Mouse (Mus musculus) testis, adult 2 months (tissue): Measurements from ENCODE around the gene Car7. TPM values are rescaled to one million over a fixed set of nuclear protein-coding genes. Genes with fewer than 3 reads are reported as not detected.
"Not testable (repeated sequence)": the region's sequence is repeated elsewhere in the genome, so short reads cannot be mapped to it uniquely, and the experiment has no call there.

ENCODE experiments used
- H3K27ac ChIP-seq: fragments of 200-500 bp; 2 replicates; pipeline ENCODE4 v1.5.1; 2012; ENCODE audit warnings: low read depth, low read length; ENCODE audit not compliant: control insufficient read depth, insufficient read depth
- H3K27me3 ChIP-seq: fragments of 200-500 bp; 2 replicates; pipeline ENCODE4 v1.6.1; 2012; ENCODE audit warnings: mild to moderate bottlenecking, low read length, moderate library complexity; ENCODE audit not compliant: control insufficient read depth, insufficient read depth
- H3K36me3 ChIP-seq: fragments of 200-500 bp; 2 replicates; pipeline ENCODE4 v1.6.1; 2012; ENCODE audit warnings: mild to moderate bottlenecking, low read length; ENCODE audit not compliant: control insufficient read depth, insufficient read depth
- H3K4me1 ChIP-seq: fragments of 200-500 bp; 2 replicates; pipeline ENCODE4 v1.6.1; 2012; ENCODE audit warnings: low read length; ENCODE audit not compliant: control insufficient read depth, insufficient read depth
- H3K4me3 ChIP-seq: fragments of 200-500 bp; 2 replicates; pipeline ENCODE4 v1.5.1; 2012; ENCODE audit warnings: low read depth, mild to moderate bottlenecking, low read length, moderate library complexity, mixed read lengths; ENCODE audit not compliant: control insufficient read depth
- CTCF ChIP-seq: fragments of 200-500 bp; IDR thresholded peaks from 2 replicates; pipeline ENCODE4 v1.5.1; 2012; ENCODE audit warnings: low read depth, mild to moderate bottlenecking, inconsistent platforms, low read length, moderate library complexity; ENCODE audit not compliant: control insufficient read depth, insufficient read depth, insufficient replicate concordance
- POLR2A ChIP-seq: fragments of 200-500 bp; IDR thresholded peaks from 2 replicates; pipeline ENCODE4 v1.6.1; 2012; ENCODE audit warnings: low read depth, mild to moderate bottlenecking, inconsistent platforms, low read length, moderate library complexity; ENCODE audit not compliant: control insufficient read depth
- polyA plus RNA-seq: library from polyadenylated mRNA; depleted of rRNA; stranded (reverse); fragments of >200 nt; gene quantifications from 2 replicates; pipeline ENCODE4 v1.2.3, GENCODE M21; 2012

The Car7 gene
- polyA plus RNA-seq, 1 experiment: 7.1 TPM

- no peaks in the 10 kb centered on the region for H3K27me3 ChIP-seq
- H3K36me3 ChIP-seq: no peaks in the 10 kb centered on the region
- no peak overlapping the region for H3K27ac ChIP-seq
- no peak overlapping the region for H3K4me3 ChIP-seq
- no peak for TF ChIP-seq CTCF
- TF ChIP-seq POLR2A: no peak
- peaks cover 12% of the 10 kb centered on the region for H3K4me1 ChIP-seq
These were observed 35.1 kb downstream of the Car7 start for GRCm38 (mm10) chr8:104569559-104569958.

- Histone ChIP-seq H3K27ac (0 out of 2 replicates have a peak overlapping the region, but pooled peaks have one; percentile 5), H3K4me1 (peaks cover 3% of the 10 kb centered on the region), H3K4me3 (peak overlapping the region; percentile 41), H3K27me3 (no peaks in the 10 kb centered on the region), H3K36me3 (no peaks in the 10 kb centered on the region)
- TF ChIP-seq CTCF: peak; percentile 54; the same call in 1 of the 2 replicates
- no peak for TF ChIP-seq POLR2A
These were observed 36.2 kb downstream of the Car7 start for GRCm38 (mm10) chr8:104570436-104571343.

GRCm38 (mm10) chr8:104576820-104577219 is 42.3 kb downstream of the Car7 start:
- no peaks in the 10 kb centered on the region for H3K27me3 ChIP-seq
- TF ChIP-seq POLR2A: no peak
- no peak for TF ChIP-seq CTCF
- no peak overlapping the region for H3K4me3 ChIP-seq
- no peak overlapping the region for H3K27ac ChIP-seq
- H3K4me1 ChIP-seq: no peaks in the 10 kb centered on the region
- no peaks in the 10 kb centered on the region for H3K36me3 ChIP-seq

GRCm38 (mm10) chr8:104577606-104578005 is 43.1 kb downstream of the Car7 start:
- not testable (repeated sequence) for H3K36me3 ChIP-seq
- 0 out of 2 replicates have a peak, but pooled peaks have one; percentile 18 for TF ChIP-seq CTCF

GRCm38 (mm10) chr8:104584522-104584921 is 50.0 kb downstream of the Car7 start:
- no peak for TF ChIP-seq CTCF
- no peak for TF ChIP-seq POLR2A

More at GRCm38 (mm10) chr8:104577606-104578005, 43.1 kb downstream of the Car7 start:
- not testable (repeated sequence) for H3K4me1 ChIP-seq, H3K27ac ChIP-seq, H3K27me3 ChIP-seq
- H3K4me3 ChIP-seq: peak overlapping the region; percentile 9; the same call in 1 of the 2 replicates

GRCm38 (mm10) chr8:104590284-104590683 is 55.8 kb downstream of the Car7 start:
- TF ChIP-seq CTCF: no peak
- H3K4me3 ChIP-seq: no peak overlapping the region
- no peaks in the 10 kb centered on the region for H3K27me3 ChIP-seq
- H3K4me1 ChIP-seq: peaks cover 8% of the 10 kb centered on the region
- H3K27ac ChIP-seq: no peak overlapping the region
- H3K36me3 ChIP-seq: no peaks in the 10 kb centered on the region

More at GRCm38 (mm10) chr8:104584522-104584921, 50.0 kb downstream of the Car7 start:
- Histone ChIP-seq H3K4me3 (no peak overlapping the region), H3K27ac (no peak overlapping the region), H3K4me1 (no peaks in the 10 kb centered on the region), H3K27me3 (no peaks in the 10 kb centered on the region), H3K36me3 (no peaks in the 10 kb centered on the region)

- Histone ChIP-seq H3K27ac (peak within 1 kb of the TSS; percentile 91), H3K27me3 (no peaks in the 10 kb centered on the region), H3K36me3 (no peaks in the 10 kb centered on the region), H3K4me3 (peak within 1 kb of the TSS; percentile 97), H3K4me1 (peaks cover 8% of the 10 kb centered on the region)
- TF ChIP-seq POLR2A: peak; percentile 68
- TF ChIP-seq CTCF: no peak
These were observed 56.8 kb downstream of the Car7 start, which contains the start of gene Pdp2 for GRCm38 (mm10) chr8:104591133-104591834. Gene Pdp2 (plus strand): TSS chr8:104591451.
